Mouse (Mus musculus): ENCODE results near the gene Tnfrsf22.

DNA sequence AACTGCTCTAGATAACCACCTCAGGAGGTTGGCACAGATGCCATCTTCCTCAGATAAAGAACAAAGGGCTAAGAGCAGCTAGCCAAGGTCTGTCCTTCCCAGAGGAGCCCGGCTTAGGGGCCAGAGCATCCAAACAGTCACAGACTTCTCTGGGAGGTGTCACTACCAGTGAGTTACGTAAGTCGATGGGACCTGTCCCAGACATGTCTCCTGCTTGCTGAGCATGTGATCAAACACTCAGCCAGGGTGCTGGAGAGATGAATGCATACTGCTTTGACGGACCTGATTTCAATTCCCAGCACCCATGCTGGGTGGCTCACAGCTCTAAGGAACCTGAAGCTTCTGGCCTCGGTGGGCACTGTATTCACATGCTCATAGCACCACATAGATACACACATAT, 61.9 kb downstream of the Tnfrsf22 start:
- TF ChIP-seq CTCF (IDR thresholded peaks at IDR 0.05 in 2 of 3, conservative IDR thresholded peaks at IDR 0.05 in 1 of 3; ENCODE audit: control insufficient read depth in 1 of 3, insufficient read depth in 1 of 3, low read depth in 2 of 3, low read length in 3 of 3, poor library complexity in 1 of 3, severe bottlenecking in 1 of 3) (no peak), CHD2 (IDR thresholded peaks at IDR 0.05; ENCODE audit: low read length) (no peak), POLR2AphosphoS2 (IDR thresholded peaks at IDR 0.05; ENCODE audit: low read length) (no peak), POLR2A (IDR thresholded peaks at IDR 0.05; ENCODE audit: control insufficient read depth in 1 of 2, insufficient read depth in 1 of 2, low read depth in 1 of 2, low read length in 2 of 2, poor library complexity in 1 of 2) (no peak), MAFK (IDR thresholded peaks at IDR 0.05; ENCODE audit: borderline replicate concordance, low read depth, low read length) (no peak), BHLHE40 (IDR thresholded peaks at IDR 0.05; ENCODE audit: borderline replicate concordance, low read depth, low read length) (no peak), NELFE (IDR thresholded peaks at IDR 0.05; ENCODE audit: low read depth, low read length) (no peak), TAL1 (IDR thresholded peaks at IDR 0.05; ENCODE audit: low read length) (no peak), EP300 (IDR thresholded peaks at IDR 0.05; ENCODE audit: low read depth in 1 of 2, low read length in 2 of 2) (no peak), HCFC1 (IDR thresholded peaks at IDR 0.05; ENCODE audit: low read depth, low read length) (no peak), ZKSCAN1 (IDR thresholded peaks at IDR 0.05; ENCODE audit: low read depth, low read length) (no peak)
